Comparison of ENCODE assay signal across 18 mouse cellular contexts in the genomic region with DNA sequence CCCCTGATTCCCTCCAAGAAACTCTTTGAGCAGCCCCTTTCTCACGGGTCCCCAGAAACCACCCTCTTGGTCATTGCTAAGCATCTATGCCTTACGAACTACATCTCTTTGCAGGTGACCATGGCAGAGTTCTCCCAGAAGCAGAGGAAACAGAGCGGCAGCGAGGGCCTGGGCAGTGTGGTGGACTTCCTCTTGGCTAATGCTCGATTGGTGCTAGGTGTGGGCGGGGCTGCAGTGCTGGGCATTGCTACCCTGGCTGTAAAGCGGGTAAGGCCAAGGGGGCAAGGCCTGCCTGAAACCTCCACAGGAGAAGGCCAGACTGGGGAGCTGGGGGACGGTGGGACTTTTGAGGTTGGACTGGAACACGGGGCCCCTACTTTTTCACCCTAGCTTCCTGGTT. TPM values are rescaled to one million over a fixed set of nuclear protein-coding genes. Genes with fewer than 3 reads are reported as not detected.
A peak's percentile ranks its signal among the peaks of the same experiment; 100 is the strongest.
DNase-seq lines count a peak whose midpoint lies in the region; ATAC-seq and TF ChIP-seq lines count a peak whose summit lies in the region.
"Had no signal": no experiment of that assay in that cellular context is flagged by ENCODE, and none has a peak within 500 bp of the region (broad histone marks: within the 10 kb centered on the region; RNA-seq: fewer than 3 reads in every experiment).

No protein-coding gene starts in this region.

- peaks cover 2% of the 10 kb centered on the region; the same call in 1 of the 2 replicates for H3K79me2 ChIP-seq in heart, adult 2 months (replicated peaks; ENCODE audit: control insufficient read depth, insufficient read depth, low read length)

- no peak overlapping the region for H3K4me3 ChIP-seq in heart, embryonic 13.5 days
- H3K4me3 ChIP-seq in heart, adult 2 months = no peak overlapping the region
- H3K4me3 ChIP-seq: hindbrain, embryonic 15.5 days; intestine, embryonic 15.5 days; left cerebral cortex, adult 2 months; midbrain, embryonic 13.5 days had no signal

- no peaks in the 10 kb centered on the region for H3K9me3 ChIP-seq in heart, embryonic 13.5 days
- H3K9me3 ChIP-seq: hindbrain, embryonic 15.5 days; intestine, embryonic 15.5 days; midbrain, embryonic 13.5 days had no signal

- H3K36me3 ChIP-seq in heart, embryonic 13.5 days = peaks cover 40% of the 10 kb centered on the region
- no peaks in the 10 kb centered on the region; the same call in 1 of the 2 replicates for H3K36me3 ChIP-seq in heart, adult 2 months (ENCODE audit: control insufficient read depth, insufficient read depth, low read length)

- no peak overlapping the region for H3K27ac ChIP-seq in heart, embryonic 13.5 days (replicated peaks)
- no peak overlapping the region; the same call in 1 of the 2 replicates for H3K27ac ChIP-seq in heart, adult 2 months
- H3K27ac ChIP-seq: hindbrain, embryonic 15.5 days; intestine, embryonic 15.5 days; left cerebral cortex, adult 2 months; midbrain, embryonic 13.5 days had no signal

- peak; percentile 26 for DNase-seq in cerebellum, adult 9-10 months
- DNase-seq in cerebellum, postnatal 10 days = no peak
- no peak for DNase-seq in heart, adult 2 months
- DNase-seq in lung, postnatal 36 days = peak; percentile 63
- no peak for DNase-seq in lung, postnatal 10 days
- DNase-seq in heart, adult 11 months = no peak
- DNase-seq: heart, postnatal 4 days; kidney, adult 8-10 months; kidney, postnatal 10 days; left cerebral cortex, postnatal 4 days; liver; thymus, adult 18-20 months had no signal

- intact Hi-C loops in heart, adult 2 months (cut with DNase I) = no loop called here

- no peak for ATAC-seq in heart, embryonic 13.5 days (ENCODE audit: extremely low read depth, insufficient number of reproducible peaks, low FRiP score, low TSS enrichment)
- ATAC-seq in neutrophil, adult 5-6 weeks (ENCODE audit: extremely low read depth, insufficient number of reproducible peaks, low FRiP score, poor library complexity, severe bottlenecking) = peak; percentile 11; the same call in 1 of the 2 replicates
- ATAC-seq: intestine, embryonic 15.5 days; midbrain, embryonic 13.5 days had no signal

- 84% methylated on average over 9 of the region's 9 CpGs for WGBS in heart, embryonic 13.5 days
- WGBS in heart, adult 2 months = 75% methylated on average over 9 of the region's 9 CpGs

- peaks cover 37% of the 10 kb centered on the region for H3K4me1 ChIP-seq in heart, embryonic 13.5 days
- H3K4me1 ChIP-seq in heart, adult 2 months (ENCODE audit: control insufficient read depth, insufficient read depth, low read length) = peaks cover 16% of the 10 kb centered on the region

- peak overlapping the region; percentile 97; the same call in 1 of the 2 replicates for H3K9ac ChIP-seq in heart, embryonic 13.5 days
- H3K9ac ChIP-seq in heart, adult 2 months (ENCODE audit: low read depth, low read length) = no peak overlapping the region
- H3K9ac ChIP-seq: hindbrain, embryonic 15.5 days; intestine, embryonic 15.5 days; midbrain, embryonic 13.5 days had no signal

- no peak for TF ChIP-seq POLR2A in heart, adult 2 months (IDR thresholded peaks at IDR 0.05; ENCODE audit: insufficient read depth, low read depth, low read length)

- H3K27me3 ChIP-seq in heart, embryonic 13.5 days (replicated peaks) = no peaks in the 10 kb centered on the region
- H3K27me3 ChIP-seq in heart, adult 2 months (ENCODE audit: control insufficient read depth, insufficient read depth, low read length) = no peaks in the 10 kb centered on the region
- H3K27me3 ChIP-seq: hindbrain, embryonic 15.5 days; intestine, embryonic 15.5 days; midbrain, embryonic 13.5 days had no signal

- TF ChIP-seq CTCF in heart, adult 2 months (IDR thresholded peaks at IDR 0.05) = no peak

- TF ChIP-seq EP300 in heart, adult 2 months (IDR thresholded peaks at IDR 0.05; ENCODE audit: insufficient read depth, low read depth, low read length) = no peak

- no peak overlapping the region for H3K4me2 ChIP-seq in heart, embryonic 13.5 days
- H3K4me2 ChIP-seq: intestine, embryonic 15.5 days; midbrain, embryonic 13.5 days had no signal

RNA-seq across cellular contexts. Expression of gene Mief2, which starts 2.0 kb away (rescaled TPM):
- 17.4 and 17.7 TPM in 2 replicates for polyA plus RNA-seq in heart, embryonic 13.5 days (2015; fragmentation: Nextera tagmentation; extraction: Ambion mirVana)
- 10 to 100 TPM; 31.1 to 36.2 TPM for total RNA-seq in heart, adult 2 months (2021)
- 34.8 and 42.2 TPM in 2 replicates for polyA plus RNA-seq in heart, adult 2 months (2012; rRNA removed)
- 12.8 and 15.2 TPM in 2 replicates for total RNA-seq in neutrophil, adult 5-6 weeks (2017)

RNA-seq across cellular contexts. Expression of gene Flii, which starts 3.1 kb away (rescaled TPM):
- polyA plus RNA-seq in heart, embryonic 13.5 days (2015; fragmentation: Nextera tagmentation; extraction: Ambion mirVana) = 75.4 and 79.1 TPM in 2 replicates
- total RNA-seq in heart, adult 2 months (2021) = 100 to 1,000 TPM; 127 to 130 TPM
- polyA plus RNA-seq in heart, adult 2 months (2012; rRNA removed) = 152 and 168 TPM in 2 replicates
- 249 and 288 TPM in 2 replicates for total RNA-seq in neutrophil, adult 5-6 weeks (2017)

RNA-seq across cellular contexts. Expression of gene Llgl1, which starts 30.6 kb away (rescaled TPM):
- 34.0 and 34.1 TPM in 2 replicates for polyA plus RNA-seq in heart, embryonic 13.5 days (2015; fragmentation: Nextera tagmentation; extraction: Ambion mirVana)
- total RNA-seq in heart, adult 2 months (2021) = 10 to 100 TPM; 11.1 TPM
- 23.5 and 25.9 TPM in 2 replicates for polyA plus RNA-seq in heart, adult 2 months (2012; rRNA removed)
- 9.2 and 11.3 TPM in 2 replicates for total RNA-seq in neutrophil, adult 5-6 weeks (2017)

RNA-seq across cellular contexts. Expression of gene Top3a, which starts 47.0 kb away (rescaled TPM):
- 9.7 and 11.0 TPM in 2 replicates for polyA plus RNA-seq in heart, embryonic 13.5 days (2015; fragmentation: Nextera tagmentation; extraction: Ambion mirVana)
- total RNA-seq in heart, adult 2 months (2021) = 1 to 10 TPM; 3.7 to 4.6 TPM
- polyA plus RNA-seq in heart, adult 2 months (2012; rRNA removed) = 3.3 and 3.4 TPM in 2 replicates
- total RNA-seq in neutrophil, adult 5-6 weeks (2017) = 20.6 and 20.9 TPM in 2 replicates

RNA-seq across cellular contexts. Expression of gene Smcr8, which starts 47.2 kb away (rescaled TPM):
- polyA plus RNA-seq in heart, embryonic 13.5 days (2015; fragmentation: Nextera tagmentation; extraction: Ambion mirVana) = 3.7 and 3.9 TPM in 2 replicates
- total RNA-seq in heart, adult 2 months (2021) = 10 to 100 TPM; 13.9 to 15.3 TPM
- 6.0 and 9.7 TPM in 2 replicates for polyA plus RNA-seq in heart, adult 2 months (2012; rRNA removed)
- total RNA-seq in neutrophil, adult 5-6 weeks (2017) = 29.6 and 31.2 TPM in 2 replicates

Comparison
In these comparisons a context has a peak if more than half of its experiments do, and no peak if none do; other contexts are left out.
1. DNase-seq: peak in cerebellum, adult 9-10 months (single experiment) and lung, postnatal 36 days (single experiment); none in cerebellum, postnatal 10 days (0 of 2), heart, adult 2 months (0 of 2), lung, postnatal 10 days (single experiment) and heart, adult 11 months (single experiment).